Mouse (Mus musculus) neutrophil, adult 65 days (primary cell): ENCODE measurements around the gene Pla2g2e. TPM values are rescaled to one million over a fixed set of nuclear protein-coding genes. Genes with fewer than 3 reads are reported as not detected.

ENCODE experiments used
- total RNA-seq: library from RNA; stranded (reverse); gene quantifications from 2 replicates; pipeline ENCODE4 v1.2.4, GENCODE M21; 2023

Pla2g2e gene
- not detected in 2 replicates for total RNA-seq

GRCm38 (mm10) chr4:138877731-138878130 is at the start of gene Pla2g2e:
Pla2g2e (plus strand) TSS chr4:138877942.

GRCm38 (mm10) chr4:138863344-138863998 is 14.3 kb upstream of the Pla2g2e start, which contains the start of gene Pla2g5:
Pla2g5 (minus strand) TSS chr4:138863482.

GRCm38 (mm10) chr4:138873864-138874263 is 3.9 kb upstream of the Pla2g2e start, which contains the start of gene Gm13030:
Gm13030 (minus strand) TSS chr4:138873964.

GRCm38 (mm10) chr4:138913797-138914196 is 36.1 kb downstream of the Pla2g2e start, which contains the start of gene Otud3:
Otud3 (minus strand) TSS chr4:138913945.

Other genes with a start within 250 kb of the Pla2g2e start
- gene Vwa5b1, start 242.1 kb upstream of the Pla2g2e start, total RNA-seq, result not detected in 2 replicates
- gene Pla2g2c, start 153.2 kb upstream of the Pla2g2e start, total RNA-seq, result not detected in 2 replicates
- not detected in 2 replicates for gene Ubxn10, start 140.8 kb upstream of the Pla2g2e start, total RNA-seq
- not detected in 2 replicates for gene Pla2g2f, start 120.3 kb upstream of the Pla2g2e start, total RNA-seq
- not detected in 2 replicates for gene Pla2g2d, start 102.2 kb upstream of the Pla2g2e start, total RNA-seq
- gene Pla2g5, start 14.5 kb upstream of the Pla2g2e start, total RNA-seq, result not detected in 2 replicates
- gene Gm13030, start 4.0 kb upstream of the Pla2g2e start, total RNA-seq, result not detected in 2 replicates
- gene Otud3, start 36.0 kb downstream of the Pla2g2e start, total RNA-seq, result 19.9 and 25.1 TPM in 2 replicates
- not detected in 2 replicates for gene Rnf186, start 89.2 kb downstream of the Pla2g2e start, total RNA-seq
- gene Tmco4, start 94.9 kb downstream of the Pla2g2e start, total RNA-seq, result 8.0 and 9.8 TPM in 2 replicates
- not detected in 2 replicates for gene Htr6, start 197.6 kb downstream of the Pla2g2e start, total RNA-seq
- gene Nbl1, start 215.1 kb downstream of the Pla2g2e start, total RNA-seq, result 0.43 TPM in 1 of 2 replicates, not detected in the other